Mouse (Mus musculus): ENCODE measurements around the gene Ccm2. TPM values are rescaled to one million over a fixed set of nuclear protein-coding genes. Genes with fewer than 3 reads are reported as not detected.

Gene Ccm2
- total and polyA plus RNA-seq, 3 experiments, result 30.4 to 34.5 (median 32.7) TPM

GRCm38 (mm10) chr11:6594845-6595244 lies 48.2 kb downstream of the Ccm2 start:
- Histone ChIP-seq H3K27ac (ENCODE audit: insufficient read depth, low read depth) (no peak overlapping the region), H3K36me3 (replicated peaks in 1 of 2; ENCODE audit: control insufficient read depth in 1 of 2, insufficient read depth in 1 of 2, low read length in 1 of 2) (peaks cover 72 to 96% of the 10 kb centered on the region in 2 experiments), H3K4me1 (ENCODE audit: control insufficient read depth in 1 of 2, insufficient read depth in 2 of 2) (peaks cover 3 to 32% of the 10 kb centered on the region in 2 experiments), H3K27me3 (replicated peaks) (no peaks in the 10 kb centered on the region), H3K79me2 (replicated peaks; ENCODE audit: control insufficient read depth, extremely low read depth, insufficient read depth, poor library complexity, severe bottlenecking) (no peaks in the 10 kb centered on the region), H3K4me2 (ENCODE audit: insufficient read depth, low read depth, poor library complexity, severe bottlenecking) (no peak overlapping the region), H3K9me3 (replicated peaks; ENCODE audit: low read length) (no peaks in the 10 kb centered on the region), H3K9ac (ENCODE audit: insufficient read depth, low read depth) (no peak overlapping the region), H3K4me3 (replicated peaks in 1 of 3; ENCODE audit: low read depth in 2 of 3, low read length in 2 of 3, poor library complexity in 1 of 3) (no peak overlapping the region)
- dilution Hi-C loops (cut with MboI; ENCODE audit: extremely low pct_ligation_motif_present, extremely low pct_unique_long_range_greater_than_20kb, low sequenced_read_pairs), result no loop called here
- in situ Hi-C loops (cut with MboI; ENCODE audit: low pct_ligation_motif_present, low pct_unique_long_range_greater_than_20kb, low sequenced_read_pairs), result no loop called here
- DNase-seq (ENCODE audit: extremely low read depth), result no peak
- TF ChIP-seq MAZ (IDR thresholded peaks at IDR 0.05; ENCODE audit: low read depth, low read length) (no peak), POLR2AphosphoS2 (IDR thresholded peaks at IDR 0.05; ENCODE audit: low read depth, low read length) (no peak), IRF4 (IDR thresholded peaks at IDR 0.05; ENCODE audit: low read depth, low read length) (no peak), NELFE (IDR thresholded peaks at IDR 0.05; ENCODE audit: low read depth, low read length) (no peak), NRF1 (IDR thresholded peaks at IDR 0.05; ENCODE audit: low read depth, low read length) (no peak), MAX (IDR thresholded peaks at IDR 0.05; ENCODE audit: low read length) (no peak), USF1 (IDR thresholded peaks at IDR 0.05; ENCODE audit: low read depth, low read length) (no peak), JUN (IDR thresholded peaks at IDR 0.05; ENCODE audit: insufficient read depth, low read depth, low read length) (no peak), ZNF384 (IDR thresholded peaks at IDR 0.05; ENCODE audit: low read depth, low read length) (no peak), CTCF (conservative IDR thresholded peaks at IDR 0.05 in 1 of 2, IDR thresholded peaks at IDR 0.05 in 1 of 2; ENCODE audit: low read depth in 2 of 2, low read length in 2 of 2) (no peak), RAD21 (IDR thresholded peaks at IDR 0.05; ENCODE audit: low read depth, low read length) (no peak), MEF2A (IDR thresholded peaks at IDR 0.05; ENCODE audit: borderline replicate concordance, low read depth, low read length) (no peak), MYC (IDR thresholded peaks at IDR 0.05; ENCODE audit: low read depth, low read length) (no peak)

- H3K36me3 ChIP-seq (replicated peaks in 1 of 2; ENCODE audit: control insufficient read depth in 1 of 2, insufficient read depth in 1 of 2, low read length in 1 of 2), result peaks cover 68 to 92% of the 10 kb centered on the region in 2 experiments
- H3K4me2 ChIP-seq (ENCODE audit: insufficient read depth, low read depth, poor library complexity, severe bottlenecking), result no peak overlapping the region
- no peak for DNase-seq (ENCODE audit: extremely low read depth)
Measured at GRCm38 (mm10) chr11:6595339-6595738, 48.7 kb downstream of the Ccm2 start.

More at GRCm38 (mm10) chr11:6595339-6595738, 48.7 kb downstream of the Ccm2 start:
- Histone ChIP-seq H3K9me3 (replicated peaks; ENCODE audit: low read length) (no peaks in the 10 kb centered on the region), H3K4me3 (replicated peaks in 1 of 3; ENCODE audit: low read depth in 2 of 3, low read length in 2 of 3, poor library complexity in 1 of 3) (no peak overlapping the region), H3K9ac (ENCODE audit: insufficient read depth, low read depth) (no peak overlapping the region), H3K79me2 (replicated peaks; ENCODE audit: control insufficient read depth, extremely low read depth, insufficient read depth, poor library complexity, severe bottlenecking) (no peaks in the 10 kb centered on the region), H3K27ac (ENCODE audit: insufficient read depth, low read depth) (no peak overlapping the region), H3K27me3 (replicated peaks) (no peaks in the 10 kb centered on the region), H3K4me1 (ENCODE audit: control insufficient read depth in 1 of 2, insufficient read depth in 2 of 2) (peaks cover 3 to 30% of the 10 kb centered on the region in 2 experiments)
- TF ChIP-seq GABPA (IDR thresholded peaks at IDR 0.05; ENCODE audit: insufficient replicate concordance, low read depth, low read length) (no peak), TBP (conservative IDR thresholded peaks at IDR 0.05; ENCODE audit: low read depth, low read length) (no peak), NRF1 (IDR thresholded peaks at IDR 0.05; ENCODE audit: low read depth, low read length) (no peak), TCF12 (IDR thresholded peaks at IDR 0.05; ENCODE audit: low read depth, low read length) (no peak), PAX5 (IDR thresholded peaks at IDR 0.05; ENCODE audit: low read length) (no peak), MAX (IDR thresholded peaks at IDR 0.05; ENCODE audit: low read length) (no peak), UBTF (IDR thresholded peaks at IDR 0.05; ENCODE audit: low read depth, low read length) (no peak), KAT2A (IDR thresholded peaks at IDR 0.05; ENCODE audit: insufficient replicate concordance, low read length) (no peak), CHD1 (IDR thresholded peaks at IDR 0.05; ENCODE audit: low read depth, low read length) (no peak), MXI1 (IDR thresholded peaks at IDR 0.05; ENCODE audit: low read depth, low read length) (no peak)
- in situ Hi-C loops (cut with MboI; ENCODE audit: low pct_ligation_motif_present, low pct_unique_long_range_greater_than_20kb, low sequenced_read_pairs), result no loop called here
- dilution Hi-C loops (cut with MboI; ENCODE audit: extremely low pct_ligation_motif_present, extremely low pct_unique_long_range_greater_than_20kb, low sequenced_read_pairs), result no loop called here
